Mouse (Mus musculus): ENCODE data around the gene Dusp19. TPM values are rescaled to one million over a fixed set of nuclear protein-coding genes. Genes with fewer than 3 reads are reported as not detected.

Dusp19 gene
- polyA plus RNA-seq, 1 experiment: 0.48 TPM

- no peak for TF ChIP-seq GATA1 (IDR thresholded peaks at IDR 0.05; ENCODE audit: low read length)
Observed at GRCm38 (mm10) chr2:80612286-80612685, 4.6 kb upstream of the Dusp19 start.

GRCm38 (mm10) chr2:80612796-80613195 lies 4.0 kb upstream of the Dusp19 start:
- no peak for TF ChIP-seq GATA1 (IDR thresholded peaks at IDR 0.05; ENCODE audit: low read length)

GRCm38 (mm10) chr2:80618991-80619390 lies 2.1 kb downstream of the Dusp19 start:
- no peak for TF ChIP-seq GATA1 (IDR thresholded peaks at IDR 0.05; ENCODE audit: low read length)

- TF ChIP-seq GATA1 (IDR thresholded peaks at IDR 0.05; ENCODE audit: low read length): no peak
Observed at GRCm38 (mm10) chr2:80621921-80622320, 5.1 kb downstream of the Dusp19 start.

GRCm38 (mm10) chr2:80624523-80624922 lies 7.7 kb downstream of the Dusp19 start:
- TF ChIP-seq GATA1 (IDR thresholded peaks at IDR 0.05; ENCODE audit: low read length): no peak

- no peak for TF ChIP-seq GATA1 (IDR thresholded peaks at IDR 0.05; ENCODE audit: low read length)
Observed at GRCm38 (mm10) chr2:80632336-80633026, 15.6 kb downstream of the Dusp19 start.

GRCm38 (mm10) chr2:80638364-80639241 lies 21.8 kb downstream of the Dusp19 start:
- no peak for TF ChIP-seq GATA1 (IDR thresholded peaks at IDR 0.05; ENCODE audit: low read length)

GRCm38 (mm10) chr2:80639398-80639797 lies 22.6 kb downstream of the Dusp19 start:
- no peak for TF ChIP-seq GATA1 (IDR thresholded peaks at IDR 0.05; ENCODE audit: low read length)

GRCm38 (mm10) chr2:80639864-80640263 lies 23.0 kb downstream of the Dusp19 start:
- TF ChIP-seq GATA1 (IDR thresholded peaks at IDR 0.05; ENCODE audit: low read length): no peak

- no peak for TF ChIP-seq GATA1 (IDR thresholded peaks at IDR 0.05; ENCODE audit: low read length)
Observed at GRCm38 (mm10) chr2:80661414-80661813, 44.6 kb downstream of the Dusp19 start.

- TF ChIP-seq GATA1 (IDR thresholded peaks at IDR 0.05; ENCODE audit: low read length): no peak
Observed at GRCm38 (mm10) chr2:80662682-80663081, 45.8 kb downstream of the Dusp19 start.

GRCm38 (mm10) chr2:80667396-80667964 lies 50.6 kb downstream of the Dusp19 start:
- no peak for TF ChIP-seq GATA1 (IDR thresholded peaks at IDR 0.05; ENCODE audit: low read length)

- TF ChIP-seq GATA1 (IDR thresholded peaks at IDR 0.05; ENCODE audit: low read length): no peak
Observed at GRCm38 (mm10) chr2:80669868-80670666, 53.2 kb downstream of the Dusp19 start.

GRCm38 (mm10) chr2:80678803-80679202 lies 62.0 kb downstream of the Dusp19 start:
- no peak for TF ChIP-seq GATA1 (IDR thresholded peaks at IDR 0.05; ENCODE audit: low read length)

Other genes starting within 250 kb of the Dusp19 start
- gene Frzb, start 169.4 kb upstream of the Dusp19 start, polyA plus RNA-seq (2012): not detected in 2 replicates
- gene Nckap1, start 35.7 kb upstream of the Dusp19 start, polyA plus RNA-seq (2012): 14.0 and 17.9 TPM in 2 replicates
- 2.4 and 3.6 TPM in 2 replicates for gene Nup35, start 191 bp downstream of the Dusp19 start, polyA plus RNA-seq (2012)